Mouse (Mus musculus) kidney, adult 2 months (tissue): ENCODE measurements around the gene Maml2.

Experiments used
- CTCF ChIP-seq: fragments of 200-500 bp; conservative IDR thresholded peaks from 2 replicates; pipeline ENCODE4 v1.5.1; 2011; ENCODE audit warnings: low read depth, mild to moderate bottlenecking, control low read depth, low read length, moderate library complexity, mixed read lengths; ENCODE audit not compliant: insufficient read depth, insufficient read length
- POLR2A ChIP-seq: fragments of 200-500 bp; IDR thresholded peaks from one replicate; pipeline ENCODE4 v1.6.1; 2011; ENCODE audit warnings: low read depth, low read length, control low read depth

DNA sequence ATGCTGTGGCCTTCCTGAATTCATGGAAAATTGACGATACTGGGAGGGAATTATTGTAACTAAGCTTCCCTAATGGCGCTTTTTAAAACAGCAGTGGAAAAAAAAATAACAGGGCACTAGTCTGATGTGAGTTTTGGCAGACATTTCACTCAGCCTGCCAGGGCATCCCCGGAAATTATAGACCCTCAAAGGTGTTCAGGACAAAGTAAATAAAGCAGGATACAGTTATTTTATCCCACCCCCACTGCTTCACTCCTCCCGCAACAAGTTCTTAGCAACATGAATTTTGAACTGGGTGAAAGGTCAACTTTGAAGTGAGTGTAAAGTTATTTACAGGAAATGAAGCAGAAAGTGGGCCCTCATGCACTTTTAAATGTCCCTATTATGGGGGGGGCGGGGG, 286.2 kb downstream of the Maml2 start:
- TF ChIP-seq CTCF: no peak
- no peak for TF ChIP-seq POLR2A
